Mouse (Mus musculus) urinary bladder, postnatal 36 days (tissue): Measurements from ENCODE around the gene Glrp1.

Source experiments
- DNase-seq, 2 experiments: peaks; one replicate each; pipeline ENCODE4 v3.0.0; 2022; ENCODE audit warnings: low spot score in 2 of 2, mixed read lengths in 1 of 2

Gene Glrp1

DNA sequence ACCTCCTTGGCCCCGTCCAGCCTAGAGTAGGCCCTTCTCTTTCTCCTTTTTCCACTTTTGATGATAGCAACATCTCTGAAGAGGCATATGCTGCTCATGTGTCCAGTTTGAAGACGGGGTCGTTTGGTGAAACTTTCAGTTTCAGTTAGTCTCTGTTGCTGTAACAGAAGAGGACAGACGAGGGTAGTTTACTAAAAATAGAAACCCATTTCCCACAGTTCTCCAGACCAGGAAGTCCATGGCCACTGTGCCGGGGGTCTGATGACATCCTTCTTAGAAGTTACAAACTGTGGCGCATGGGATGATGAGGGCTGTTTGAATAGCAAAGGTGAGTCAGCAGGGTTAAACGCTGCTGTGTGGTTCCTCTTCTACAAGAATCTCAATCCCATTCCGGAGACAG is at the start of gene Glrp1:
Glrp1 (minus strand) TSS at position 278 of the 400 bp plus-strand sequence.
- no peak for DNase-seq

DNA sequence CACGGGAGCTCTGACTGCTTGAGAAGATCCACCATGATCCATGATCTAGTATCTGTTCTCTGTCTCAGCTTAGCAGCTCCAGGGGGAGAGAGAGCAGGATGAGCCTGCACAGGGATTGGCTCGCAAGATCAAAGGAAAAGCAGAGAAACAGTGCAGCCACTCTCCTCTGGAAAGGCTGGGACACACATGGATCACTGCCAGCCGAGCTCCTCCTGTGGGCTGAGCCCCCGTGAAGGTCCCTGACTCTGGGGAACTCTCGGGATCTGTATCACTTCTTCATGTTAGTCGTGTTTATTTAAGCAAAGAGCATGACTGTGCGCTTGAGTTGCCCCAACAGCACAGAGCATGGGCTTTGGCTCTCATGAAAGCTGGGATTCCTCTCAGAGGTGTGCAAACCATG is 49.4 kb upstream of the Glrp1 start:
- DNase-seq, result no peak

DNA sequence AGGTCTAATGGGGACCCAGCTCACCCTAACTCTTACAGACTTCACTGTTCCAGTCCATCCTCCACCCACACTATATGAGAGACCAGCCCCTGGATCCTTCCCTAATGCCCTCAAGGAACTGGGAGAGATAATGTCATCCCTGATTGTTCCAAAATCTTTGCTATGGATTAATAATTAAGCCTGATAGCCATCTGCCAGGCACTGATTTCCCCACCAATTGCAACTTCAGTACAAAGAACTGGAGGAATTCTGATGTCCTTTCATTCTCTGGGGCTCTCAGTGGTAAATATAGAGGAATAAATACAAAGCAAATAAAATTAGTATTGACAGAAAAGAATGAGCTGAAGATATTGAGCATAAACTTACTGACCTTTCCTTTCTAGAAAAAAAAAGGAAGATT is 48.9 kb upstream of the Glrp1 start:
- DNase-seq, result no peak

DNA sequence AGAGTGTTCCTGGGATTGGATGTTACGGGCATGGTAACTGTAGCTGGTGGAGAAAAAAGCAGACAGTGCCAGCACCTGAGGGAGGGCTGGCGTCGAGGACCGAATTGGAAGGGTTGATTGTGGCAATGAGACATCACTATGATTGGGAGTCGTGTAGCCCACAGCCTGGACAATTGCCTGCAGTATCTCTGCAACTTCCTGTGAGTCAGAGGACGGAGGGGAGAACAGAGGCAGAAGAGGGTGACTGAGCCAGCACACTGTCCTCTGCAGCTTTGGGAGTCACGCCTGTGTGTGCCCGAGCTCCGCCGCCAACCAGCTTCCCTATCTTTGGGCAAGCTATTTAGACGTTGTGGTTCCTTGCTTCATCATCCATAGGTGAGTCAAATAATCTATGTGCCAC is 46.5 kb upstream of the Glrp1 start:
- DNase-seq, result no peak

DNA sequence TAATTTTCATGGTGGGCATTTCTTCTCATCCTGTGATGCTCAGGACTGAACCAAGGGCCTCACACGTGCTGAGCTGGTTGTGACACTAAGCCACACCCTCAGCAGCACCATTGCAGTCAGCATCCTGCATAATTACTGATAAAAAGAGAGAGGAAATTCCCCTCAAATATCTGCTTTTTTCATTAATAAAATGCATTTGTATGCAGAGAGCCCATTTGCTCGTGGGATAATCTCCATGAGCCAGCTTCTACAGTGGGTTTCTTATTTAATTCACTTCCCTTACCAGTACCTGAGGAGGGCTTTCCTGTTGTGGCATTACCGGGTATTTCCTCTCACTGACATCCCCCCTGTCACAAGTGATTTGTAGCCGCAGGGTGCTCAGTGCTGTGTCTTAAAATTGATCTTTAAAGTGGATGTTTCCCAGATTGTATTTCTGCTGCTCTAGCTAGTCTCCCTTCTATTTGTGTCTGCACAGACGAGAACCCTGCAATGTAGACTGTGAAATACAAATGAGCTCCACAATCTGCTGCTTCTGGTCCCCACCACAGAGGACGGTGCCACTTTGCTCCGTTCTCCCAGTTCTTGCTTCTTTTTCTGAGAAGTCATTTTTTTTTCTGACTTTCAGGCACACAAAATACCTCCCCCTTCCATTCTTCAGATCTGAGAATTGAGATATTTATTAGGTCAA is 43.8 kb upstream of the Glrp1 start:
- DNase-seq, result no peak

DNA sequence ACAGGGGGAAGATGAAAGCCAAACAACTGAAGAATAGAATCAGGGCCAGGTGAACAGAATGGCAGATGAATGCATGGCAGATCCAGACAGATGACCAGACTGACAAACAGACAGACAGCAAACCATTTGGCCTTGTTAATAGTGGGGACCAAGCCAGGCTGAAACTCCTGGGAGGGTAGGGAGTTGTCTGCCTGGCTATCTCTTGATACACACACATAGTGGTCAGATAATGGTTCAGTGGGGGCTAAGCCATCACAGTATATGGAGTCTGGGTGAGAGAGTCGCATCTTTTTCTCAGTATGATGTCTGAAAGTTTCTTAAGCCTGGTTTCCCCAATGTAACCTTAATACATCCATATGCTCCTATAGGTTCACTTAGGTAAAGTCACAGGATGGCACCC is 39.4 kb upstream of the Glrp1 start:
- DNase-seq, result no peak

DNA sequence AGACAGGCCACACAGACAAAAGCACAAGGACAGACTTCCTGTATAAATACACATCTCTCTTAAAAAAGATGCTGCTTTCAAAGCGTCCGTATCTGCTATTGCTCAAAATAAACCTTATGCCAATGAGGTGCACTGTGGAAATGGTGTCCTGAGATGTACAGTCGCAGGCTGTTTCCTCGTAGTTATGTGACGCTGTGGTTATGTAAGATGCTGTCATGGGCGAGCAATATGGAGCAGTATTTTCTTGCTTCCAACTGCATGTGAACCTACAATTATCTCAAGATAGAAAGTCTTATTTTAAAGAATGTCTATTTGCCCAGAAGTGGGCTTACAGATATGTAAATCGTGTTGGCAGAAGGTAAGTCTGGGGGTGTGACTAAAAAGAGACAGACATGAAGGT is 37.3 kb upstream of the Glrp1 start:
- DNase-seq, result no peak

DNA sequence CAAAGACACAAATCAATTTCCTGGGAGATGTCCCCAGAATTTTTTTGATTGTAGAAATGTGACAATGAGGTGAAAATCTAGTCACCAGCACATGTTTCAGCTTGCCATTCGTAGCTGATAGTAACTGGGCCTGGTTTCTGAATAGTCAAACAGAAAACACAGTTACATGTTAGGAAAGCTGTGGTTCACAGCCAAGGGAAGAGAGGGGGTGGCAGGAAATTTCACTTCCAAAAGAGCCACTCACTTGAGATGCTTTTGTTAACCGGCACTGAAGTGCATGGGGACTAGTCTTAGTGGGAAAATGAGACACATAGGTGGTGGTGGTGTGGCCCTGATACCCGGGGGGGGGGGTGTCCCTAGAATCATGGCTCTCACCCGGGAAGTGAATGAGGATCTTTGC is 33.7 kb upstream of the Glrp1 start:
- DNase-seq, result no peak

DNA sequence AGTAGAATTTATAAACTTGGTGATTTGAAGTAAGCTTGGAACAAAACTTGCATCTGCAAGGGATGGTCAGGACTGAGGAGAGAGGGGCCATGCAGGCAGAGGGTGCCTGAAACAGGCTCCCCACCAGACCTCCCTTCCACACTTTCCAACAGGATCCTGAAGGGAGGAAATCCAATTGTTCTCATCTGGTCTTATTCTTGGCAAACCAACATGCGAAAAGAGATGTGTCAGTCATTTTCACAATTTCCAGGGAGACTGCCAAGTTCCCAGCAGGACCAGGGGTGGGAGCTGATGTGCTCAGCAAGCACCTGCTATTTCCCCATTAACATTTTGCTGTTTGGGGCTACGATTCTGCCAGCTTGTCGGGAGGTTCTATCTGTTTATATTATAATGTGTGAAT is 30.0 kb upstream of the Glrp1 start:
- DNase-seq, result no peak

DNA sequence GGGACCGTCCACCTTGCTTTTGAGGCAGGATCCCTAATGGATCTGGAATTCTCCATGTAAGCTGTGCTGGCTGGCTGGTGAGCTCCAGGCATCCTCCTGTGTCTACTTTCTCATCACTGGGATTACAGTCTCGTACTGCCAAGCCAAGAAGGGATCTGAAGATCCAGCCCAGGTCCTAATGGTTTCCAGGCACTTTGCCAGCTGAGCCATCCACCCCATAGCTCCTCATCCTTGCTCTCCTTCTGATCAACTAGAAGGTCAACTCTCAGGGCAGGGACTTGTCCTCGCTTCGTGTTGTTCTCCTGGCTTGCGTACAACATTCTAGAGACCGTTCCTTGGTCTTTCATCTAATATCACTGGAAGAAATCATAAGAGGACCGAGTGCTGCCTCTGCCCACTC is 29.4 kb upstream of the Glrp1 start:
- no peak for DNase-seq

DNA sequence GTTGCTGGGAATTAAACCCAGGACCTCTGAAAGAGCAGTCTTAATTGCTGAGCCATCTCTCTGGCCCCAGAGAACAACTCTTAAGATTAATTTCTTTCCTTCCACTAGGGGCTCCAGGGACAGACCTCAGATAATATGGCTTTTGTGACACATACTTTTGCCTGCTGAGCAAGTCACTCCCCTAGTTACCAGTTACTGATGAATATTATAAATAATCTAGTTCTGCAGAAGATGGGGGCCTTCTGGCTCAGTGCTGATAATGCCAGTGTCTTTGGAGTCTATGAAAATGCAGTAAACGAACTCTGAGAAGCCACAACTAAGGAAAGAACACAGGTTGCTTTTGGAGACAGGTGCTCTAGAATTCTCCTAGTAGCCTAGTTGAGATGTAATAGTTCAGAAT is 26.4 kb upstream of the Glrp1 start:
- DNase-seq, result no peak

DNA sequence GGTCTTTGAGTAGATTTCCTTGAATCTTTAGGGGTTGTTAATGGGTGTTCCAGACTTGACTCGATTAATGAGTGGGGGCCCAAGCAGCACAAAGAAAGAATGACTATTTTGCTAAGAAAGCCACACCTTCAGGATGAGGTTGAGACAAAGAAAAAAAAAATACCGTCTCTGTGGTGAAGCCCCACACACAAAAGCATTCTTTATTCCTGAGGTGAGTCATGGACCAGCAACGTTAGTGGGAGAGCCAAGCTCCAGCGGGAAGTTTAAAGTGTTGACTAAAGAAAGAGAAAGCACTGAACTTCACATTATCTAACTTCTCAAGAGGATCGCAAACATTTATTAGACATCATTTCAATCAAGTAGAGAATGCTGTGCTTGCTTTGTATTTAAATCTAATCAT is 24.2 kb upstream of the Glrp1 start:
- no peak for DNase-seq

DNA sequence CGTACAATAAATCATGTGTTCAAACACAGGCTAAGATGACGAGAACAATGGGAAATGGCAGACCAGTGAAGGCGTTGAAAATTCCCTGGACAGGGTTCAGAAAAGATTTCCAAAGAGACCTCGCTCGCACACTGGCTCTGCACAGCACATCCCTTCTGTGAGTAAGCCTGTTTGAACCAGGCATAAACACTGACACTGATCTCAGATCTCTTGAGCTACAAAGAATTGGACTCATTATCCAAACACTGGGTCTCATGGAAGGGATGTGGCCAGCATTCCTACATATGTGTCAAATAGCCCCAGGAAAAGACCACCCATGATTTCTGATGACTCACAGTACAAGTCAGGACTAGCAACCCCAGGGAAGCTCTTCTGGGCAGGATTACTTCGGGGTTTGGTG is 16.3 kb upstream of the Glrp1 start:
- no peak for DNase-seq

DNA sequence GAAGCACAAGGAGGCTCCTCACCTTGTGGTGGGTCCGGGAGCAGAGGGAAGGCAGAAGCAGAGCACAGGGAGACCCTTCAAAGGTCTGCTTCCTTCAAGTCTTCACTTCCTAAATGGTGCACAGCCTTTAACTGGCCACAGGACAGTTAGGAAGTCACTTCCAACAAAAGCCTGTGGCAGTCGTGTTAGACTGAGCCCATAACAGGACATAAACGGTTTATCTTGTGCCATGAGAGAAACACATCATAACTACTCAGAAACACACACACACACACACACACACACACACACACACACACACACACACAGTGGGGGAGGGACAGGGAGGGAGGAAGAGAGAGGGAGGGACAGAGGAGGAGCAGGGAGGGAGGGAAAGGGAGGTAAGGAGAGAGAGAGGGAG is 15.8 kb upstream of the Glrp1 start:
- DNase-seq, result no peak

DNA sequence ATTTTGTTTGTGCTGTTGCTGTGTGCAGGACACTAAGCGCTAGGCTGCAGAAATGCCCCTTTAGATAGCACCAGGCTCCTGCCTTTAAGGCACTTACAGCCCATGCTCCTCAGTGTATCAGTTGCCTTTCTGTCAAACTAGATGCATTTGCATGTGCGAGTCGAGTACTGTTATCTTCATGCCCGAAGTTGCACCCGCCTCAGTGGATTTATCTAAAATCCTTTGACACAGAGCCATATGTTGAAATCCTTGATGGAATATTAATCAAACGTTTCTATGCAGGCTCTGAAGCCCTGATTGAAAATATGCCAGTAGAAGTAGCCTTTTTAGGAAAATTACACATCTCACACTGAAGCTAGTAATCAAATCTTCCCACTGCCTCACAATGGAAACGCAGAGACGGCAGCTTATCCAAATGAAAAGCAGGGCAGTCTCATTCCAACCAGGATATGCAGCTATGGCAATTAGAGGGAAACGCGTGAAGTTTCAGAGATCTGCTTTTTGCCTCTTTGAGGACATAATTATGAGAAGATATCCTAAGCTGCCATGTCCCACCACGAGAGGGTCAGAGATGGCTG is 11.4 kb upstream of the Glrp1 start:
- no peak for DNase-seq

DNA sequence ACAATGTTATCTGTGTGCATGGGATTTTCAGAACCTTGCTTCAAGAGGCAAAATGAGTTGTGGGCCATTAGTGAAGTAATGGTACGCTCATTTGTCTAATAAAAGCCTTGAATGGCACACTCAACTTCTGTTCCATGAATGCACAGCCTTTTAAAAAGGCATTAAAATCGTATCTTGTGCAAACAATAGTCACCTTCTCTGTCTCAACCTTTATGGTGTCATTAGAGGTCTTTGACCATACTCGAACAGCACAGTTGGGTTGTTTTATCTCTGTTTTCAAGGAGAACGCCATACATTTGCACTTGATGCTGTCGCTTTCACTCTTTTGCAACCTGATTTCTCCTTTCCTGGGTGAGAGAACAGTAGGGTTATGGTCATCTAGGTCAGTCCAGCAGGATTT is 3.7 kb upstream of the Glrp1 start:
- DNase-seq, result no peak

DNA sequence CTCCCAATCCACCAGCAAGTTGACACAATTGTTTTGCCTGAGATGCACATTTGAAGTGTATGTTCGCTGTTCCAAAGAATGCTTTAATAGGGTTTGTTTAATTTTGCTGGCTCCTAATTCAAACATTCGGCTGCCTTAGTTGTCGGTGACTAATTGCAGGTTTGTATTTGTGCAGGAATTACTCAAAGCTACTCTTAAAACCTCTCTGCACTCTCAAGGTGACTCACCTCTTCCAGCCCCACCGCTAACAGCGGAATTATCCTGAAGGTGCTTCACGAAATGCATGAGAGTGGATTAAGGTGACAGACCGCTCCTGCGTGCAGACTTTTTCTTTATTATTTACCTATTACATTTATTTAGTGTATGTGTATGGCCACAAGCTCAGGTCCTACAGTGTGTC is 2.0 kb downstream of the Glrp1 start:
- DNase-seq, result no peak

DNA sequence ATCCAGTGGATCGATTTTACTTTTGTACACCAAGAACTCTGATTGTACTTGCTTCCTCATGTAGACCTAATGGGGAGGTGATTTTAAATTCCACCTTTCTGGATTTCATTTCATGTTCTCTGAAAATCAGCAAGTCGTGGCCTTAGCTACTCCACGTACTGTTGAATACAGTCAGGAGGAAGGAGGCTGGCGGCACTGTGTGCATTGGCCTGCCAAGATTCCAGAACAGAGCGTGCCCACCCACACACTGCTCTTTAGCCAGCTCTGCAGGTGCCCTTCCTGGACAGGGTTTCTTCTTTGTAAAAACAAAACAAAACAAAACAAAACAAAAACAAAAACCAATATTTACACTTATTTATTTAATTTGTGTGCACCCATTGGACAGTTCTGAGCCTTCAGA is 2.7 kb downstream of the Glrp1 start:
- DNase-seq, result no peak

DNA sequence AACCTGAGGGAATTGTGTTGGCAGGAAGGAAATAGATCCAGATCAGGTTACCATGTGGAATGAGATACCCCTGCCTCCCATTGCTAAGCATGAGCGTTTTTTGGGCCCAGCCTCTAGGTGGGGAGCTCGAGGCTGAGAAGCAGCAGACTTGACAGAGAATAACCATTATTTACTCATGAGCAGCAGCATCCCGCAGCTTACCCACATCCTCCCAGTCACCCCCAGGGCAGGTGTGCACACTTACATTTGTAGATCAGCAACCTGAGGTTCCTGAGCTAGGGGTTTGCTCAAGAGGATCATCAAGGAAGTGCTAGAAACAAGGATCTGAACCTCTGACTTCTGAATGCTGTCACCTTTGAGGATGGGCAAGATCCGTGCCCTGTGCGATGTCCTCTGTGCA is 3.5 kb downstream of the Glrp1 start:
- no peak for DNase-seq

DNA sequence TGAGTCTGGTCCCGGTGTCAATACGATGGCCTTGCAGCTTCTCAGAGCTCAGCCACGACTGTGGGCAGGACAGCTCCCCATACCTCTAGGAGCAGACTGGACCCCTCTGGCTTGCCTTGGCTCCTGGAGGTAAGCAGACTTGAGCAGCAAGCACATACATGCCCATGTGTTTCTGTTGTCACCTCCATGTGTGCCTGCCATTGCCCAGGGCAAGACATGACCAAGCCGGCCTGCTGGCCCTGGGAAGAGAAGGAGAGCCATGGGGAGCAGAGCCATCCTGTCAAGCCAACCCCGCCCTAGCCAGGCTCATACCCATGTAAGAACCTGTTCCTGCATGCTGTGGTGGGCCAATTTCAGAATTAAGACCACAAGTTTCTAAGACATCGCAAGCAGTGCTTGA is 4.2 kb downstream of the Glrp1 start:
- DNase-seq, result no peak

DNA sequence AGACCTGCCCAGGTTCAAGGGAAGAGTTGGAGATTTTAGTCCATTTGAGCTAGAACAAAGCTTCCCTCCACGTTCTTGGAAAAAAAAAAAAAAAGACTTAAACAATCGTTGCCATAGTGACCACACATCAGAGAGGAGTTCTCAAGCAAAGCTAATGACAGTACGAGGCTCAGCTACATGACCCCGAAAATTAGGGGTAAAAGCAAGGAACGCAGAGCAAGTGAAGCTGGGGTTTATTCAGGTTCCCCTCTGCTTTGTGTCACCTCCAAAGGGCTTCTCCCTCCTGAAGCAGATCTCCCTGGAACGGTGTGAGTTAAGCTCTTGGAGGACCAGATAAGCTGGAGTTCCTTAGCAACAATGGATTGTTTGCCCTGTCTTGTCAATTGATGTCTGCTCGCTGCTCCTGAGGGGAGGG is 5.3 kb downstream of the Glrp1 start:
- DNase-seq, result no peak

DNA sequence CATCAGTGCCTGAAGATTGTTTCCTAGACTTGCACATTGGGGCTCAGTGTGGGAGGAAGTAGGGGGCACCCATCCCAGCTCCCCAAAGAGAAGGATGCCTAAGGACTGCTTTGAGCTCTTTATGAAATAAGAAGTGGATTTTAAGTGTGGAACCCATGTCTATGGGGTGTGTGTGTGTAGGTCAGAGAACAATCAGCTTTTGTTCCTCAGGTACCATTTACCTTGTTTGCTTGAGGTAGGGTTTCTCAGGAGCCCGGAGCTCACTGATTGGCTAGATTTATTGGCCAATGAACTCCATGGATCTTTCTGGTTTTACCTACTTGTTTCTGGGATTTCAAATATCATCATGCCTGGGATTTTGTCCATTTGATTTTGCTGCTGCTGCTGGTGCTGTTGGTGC is 7.0 kb downstream of the Glrp1 start:
- no peak for DNase-seq

DNA sequence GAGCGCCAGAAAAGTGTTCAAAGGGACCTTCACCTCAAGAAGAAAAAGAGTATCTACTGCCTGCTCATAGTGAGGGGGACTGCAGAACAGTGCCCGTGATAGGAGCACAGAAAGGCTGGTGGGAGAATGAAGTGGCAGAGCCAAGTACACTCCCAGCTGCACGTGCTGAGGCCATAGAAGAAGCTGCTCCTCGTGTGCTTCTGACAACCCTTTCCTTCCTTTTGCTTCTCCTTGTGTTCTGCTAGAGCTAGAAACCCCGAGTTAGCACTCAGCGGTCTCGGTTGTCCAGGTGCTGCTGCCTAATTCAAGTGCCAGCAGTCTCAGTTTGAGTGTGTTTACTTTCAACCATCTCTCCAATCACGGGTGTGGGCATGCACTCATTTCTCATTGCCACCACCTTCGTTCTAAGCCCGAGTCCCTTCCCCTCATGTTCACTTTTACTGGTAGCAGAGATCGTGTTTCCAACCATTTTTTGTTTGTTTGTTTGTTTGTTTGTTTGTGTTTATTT is 10.6 kb downstream of the Glrp1 start:
- no peak for DNase-seq

DNA sequence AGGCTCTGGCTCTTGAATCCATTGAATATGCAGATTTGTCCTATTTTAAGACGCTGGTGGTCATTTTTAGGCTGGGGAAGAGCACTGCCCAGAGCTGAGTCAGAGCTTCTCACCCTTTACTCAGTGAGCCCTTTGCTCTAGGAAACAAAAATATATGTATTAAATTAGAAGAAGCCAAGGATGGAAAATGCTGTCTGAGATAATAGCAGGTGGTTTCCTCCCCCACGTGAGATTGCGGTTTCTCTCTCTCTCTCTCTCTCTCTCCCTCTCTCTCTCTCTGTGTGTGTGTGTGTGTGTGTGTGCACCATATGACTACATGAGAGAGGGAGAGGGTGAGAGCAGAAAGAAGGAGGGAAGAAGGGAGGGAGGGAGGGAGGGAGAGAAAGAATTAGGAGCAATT is 12.5 kb downstream of the Glrp1 start:
- no peak for DNase-seq
